Mouse (Mus musculus) spleen, postnatal 10 days (tissue): Measurements from ENCODE around the gene Stk17b.

Source experiments
- DNase-seq, 2 experiments: peaks; one replicate each; pipeline ENCODE4 v3.0.0; 2021 to 2022; ENCODE audit warnings: low spot score in 2 of 2

Gene Stk17b

GRCm38 (mm10) chr1:53784721-53785418 lies at the start of gene Stk17b:
Gene Stk17b, minus strand, starts transcription at chr1:53785224.
- DNase-seq = peak; percentile 86 to 97

- no peak for DNase-seq
Observed at GRCm38 (mm10) chr1:53830286-53830685, 45.3 kb upstream of the Stk17b start.

- DNase-seq = no peak
Observed at GRCm38 (mm10) chr1:53829089-53829488, 44.1 kb upstream of the Stk17b start.

DNA sequence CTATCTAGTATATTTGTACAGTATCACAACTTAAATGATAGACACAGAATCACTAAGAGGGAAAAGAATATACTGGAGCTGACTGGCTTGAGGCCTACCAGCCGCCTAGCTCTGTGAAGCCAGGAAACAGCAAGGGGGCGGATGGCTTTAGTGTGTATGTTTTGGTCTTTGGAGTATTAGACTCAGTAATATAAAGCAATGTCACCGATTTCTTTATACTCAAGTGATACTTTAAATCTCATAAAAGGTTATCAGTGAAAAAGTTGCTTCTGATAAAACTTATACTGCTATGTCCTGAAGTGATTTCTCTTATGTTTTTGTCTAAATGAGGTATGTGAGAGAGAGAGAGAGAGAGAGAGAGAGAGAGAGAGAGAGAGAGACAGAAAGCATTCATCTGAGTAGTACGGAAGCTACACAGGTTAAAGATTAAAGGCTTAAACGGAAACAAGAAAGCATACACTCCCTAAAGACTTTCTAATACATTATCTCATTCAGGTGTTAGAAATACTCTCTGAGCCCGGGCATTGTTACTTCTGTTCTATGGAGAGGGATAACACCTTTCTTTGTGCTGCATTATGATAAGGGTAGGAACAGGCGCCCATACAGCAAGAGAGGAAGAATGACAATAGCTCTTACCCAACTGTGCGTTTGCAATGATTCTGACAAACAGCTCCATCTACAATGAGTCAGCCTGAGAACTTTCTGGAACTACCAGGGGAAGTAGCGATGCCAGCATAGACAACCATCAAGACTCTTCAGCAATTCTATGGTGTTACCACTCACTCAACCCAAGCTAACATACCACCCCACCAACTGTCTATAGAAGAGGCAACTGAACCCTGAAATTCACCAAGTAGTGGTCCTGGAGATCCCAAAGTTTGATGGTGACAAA lies 39.7 kb upstream of the Stk17b start:
- DNase-seq = no peak

- DNase-seq = peak; percentile 39 to 60
Observed at GRCm38 (mm10) chr1:53823687-53824445, 38.8 kb upstream of the Stk17b start.

DNA sequence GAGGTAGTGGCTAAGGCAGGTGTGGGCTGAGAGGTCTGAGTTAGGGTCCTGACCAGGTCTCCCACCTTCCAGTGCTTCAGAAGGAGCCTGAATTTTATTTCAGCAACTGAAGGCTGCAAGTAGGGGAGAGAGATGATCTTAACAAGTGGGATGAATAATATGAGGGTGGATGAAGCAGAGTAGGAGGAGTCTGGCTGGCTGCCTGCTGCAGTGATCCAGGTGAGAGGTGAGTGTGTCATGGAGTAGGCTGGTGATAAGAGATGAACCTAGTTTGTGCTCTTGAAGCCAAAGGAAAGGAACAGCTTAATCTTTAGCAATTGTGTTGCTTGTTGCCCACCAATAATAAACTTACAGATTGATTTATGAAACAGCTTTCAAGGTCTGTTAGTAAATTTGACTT lies 37.0 kb upstream of the Stk17b start:
- DNase-seq = no peak

GRCm38 (mm10) chr1:53820041-53820632 lies 35.1 kb upstream of the Stk17b start:
- no peak for DNase-seq

DNA sequence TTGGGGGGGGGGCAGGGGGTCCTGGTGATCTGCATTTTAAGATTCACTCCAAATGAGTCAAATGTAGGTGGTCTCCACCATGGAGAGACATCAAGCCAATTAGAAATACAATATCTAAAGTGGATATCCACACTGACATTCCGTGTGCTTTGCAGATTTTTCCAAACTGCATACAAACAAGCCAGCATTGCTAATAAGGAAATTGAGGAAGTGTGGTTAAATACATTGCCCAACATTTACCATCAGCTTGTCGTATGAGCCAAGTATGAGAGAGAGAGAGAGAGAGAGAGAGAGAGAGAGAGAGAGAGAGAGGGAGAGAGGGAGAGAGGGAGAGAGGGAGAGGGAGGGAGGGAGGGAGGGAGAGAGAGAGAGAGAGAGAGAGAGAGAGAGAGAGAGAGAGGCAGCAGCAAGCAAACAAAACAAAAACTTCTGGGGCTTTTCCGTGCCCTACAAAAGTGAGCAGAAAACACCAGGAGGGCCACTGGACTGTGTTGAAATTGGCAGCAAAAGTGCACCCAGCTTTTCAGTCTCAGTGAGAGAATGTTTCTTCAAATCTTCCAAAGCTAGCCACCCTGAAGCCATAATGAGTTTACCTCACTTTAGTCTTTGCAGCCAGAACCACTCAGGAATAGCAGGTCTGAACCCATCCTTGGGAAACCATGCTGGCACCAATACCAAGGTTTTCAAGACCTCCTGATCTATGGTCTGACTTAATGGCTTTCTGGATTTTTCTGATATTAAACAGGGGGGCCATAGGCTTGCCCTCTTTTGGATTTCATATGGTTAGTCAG lies 33.2 kb upstream of the Stk17b start:
- no peak for DNase-seq

- no peak for DNase-seq
Observed at GRCm38 (mm10) chr1:53816353-53816752, 31.3 kb upstream of the Stk17b start.

DNA sequence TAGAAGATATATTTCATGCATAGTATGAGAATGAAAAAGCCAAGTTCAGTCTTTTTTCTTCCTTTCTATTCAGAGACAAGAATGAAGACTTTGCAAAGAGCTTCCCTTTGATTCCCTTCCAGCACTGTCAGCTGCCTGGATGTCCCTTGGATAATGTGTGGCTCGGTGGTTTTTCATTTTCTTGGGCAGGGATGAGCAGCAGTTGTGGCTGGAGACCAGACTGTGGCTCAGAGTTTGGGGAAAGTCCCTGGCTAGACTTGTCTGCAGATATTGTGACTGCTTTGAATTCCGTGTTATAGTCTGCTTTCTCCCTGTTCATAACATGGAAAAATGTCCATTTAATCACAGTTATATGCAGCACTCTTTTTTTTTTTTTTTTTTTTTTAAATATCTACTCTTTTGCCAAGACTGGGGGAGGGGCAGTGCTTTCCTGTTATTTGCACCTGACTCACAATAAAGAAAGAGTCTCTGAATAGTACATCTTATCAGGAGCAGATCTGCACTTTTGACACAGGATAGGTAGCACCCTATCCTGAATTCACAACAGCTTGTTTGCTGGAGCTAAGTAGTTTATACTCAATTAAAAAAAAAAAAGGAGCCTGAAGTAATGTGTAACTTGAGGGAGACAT lies 29.2 kb upstream of the Stk17b start:
- no peak for DNase-seq

DNA sequence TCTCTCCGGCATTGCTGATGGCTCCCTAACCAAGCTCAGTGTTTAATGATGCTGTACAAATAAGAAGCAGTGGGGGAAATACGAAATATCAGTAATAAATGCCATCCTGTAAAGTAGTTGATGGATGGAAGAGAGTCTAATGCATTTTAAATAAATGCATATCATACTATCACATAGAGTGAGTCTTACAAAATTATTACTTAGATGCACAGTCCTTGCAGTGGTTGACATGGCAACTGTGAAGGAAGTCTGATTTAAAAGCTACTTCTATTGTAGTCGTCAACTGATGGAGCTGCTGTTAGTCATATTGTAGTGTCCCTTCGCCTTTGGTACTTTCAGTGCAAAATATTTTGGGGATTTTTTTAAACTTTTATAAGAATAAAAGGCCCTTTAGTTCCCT lies 26.9 kb upstream of the Stk17b start:
- DNase-seq = no peak

- DNase-seq = no peak
Observed at GRCm38 (mm10) chr1:53808229-53808628, 23.2 kb upstream of the Stk17b start.

DNA sequence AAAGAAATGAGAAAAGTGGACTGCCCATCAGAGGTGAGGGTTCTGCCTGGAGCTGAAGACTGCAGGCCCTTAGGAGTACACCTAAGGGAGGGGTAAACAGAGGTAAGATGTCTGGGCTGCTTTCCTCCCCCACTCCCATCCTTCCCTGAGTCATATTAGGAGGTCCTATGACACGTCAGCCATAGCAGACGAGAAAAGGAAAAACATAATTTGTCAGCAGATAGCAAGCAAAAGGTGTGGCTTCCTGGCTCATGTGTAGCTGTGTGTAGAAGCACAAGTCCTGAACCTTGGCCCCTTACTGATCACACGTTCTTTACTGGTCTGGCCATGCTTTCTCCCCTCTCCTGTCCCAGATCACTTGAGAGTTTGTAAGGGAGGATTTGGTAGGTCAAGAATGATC lies 12.8 kb upstream of the Stk17b start:
- DNase-seq = no peak

DNA sequence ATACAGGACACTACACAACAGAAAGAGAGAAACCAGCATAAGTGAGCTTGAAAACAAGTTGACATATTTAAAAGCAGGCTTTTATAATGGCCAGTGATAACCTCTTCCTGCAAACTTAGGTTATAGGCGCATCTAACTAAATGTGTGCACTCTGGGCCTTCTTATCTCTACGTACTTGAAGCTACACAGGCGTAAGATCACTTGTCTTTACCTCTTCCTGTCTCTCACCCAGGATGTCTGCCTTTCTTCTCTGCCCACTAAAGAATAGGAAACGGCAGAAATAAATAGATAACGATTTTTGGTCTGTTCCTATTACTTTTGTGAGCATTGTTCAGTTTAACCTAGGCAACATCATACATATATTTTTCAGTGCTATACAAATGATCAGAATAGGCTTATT lies 12.1 kb upstream of the Stk17b start:
- DNase-seq = no peak

GRCm38 (mm10) chr1:53796271-53796670 lies 11.2 kb upstream of the Stk17b start:
- DNase-seq = no peak

- DNase-seq = no peak
Observed at GRCm38 (mm10) chr1:53795591-53795990, 10.6 kb upstream of the Stk17b start.

DNA sequence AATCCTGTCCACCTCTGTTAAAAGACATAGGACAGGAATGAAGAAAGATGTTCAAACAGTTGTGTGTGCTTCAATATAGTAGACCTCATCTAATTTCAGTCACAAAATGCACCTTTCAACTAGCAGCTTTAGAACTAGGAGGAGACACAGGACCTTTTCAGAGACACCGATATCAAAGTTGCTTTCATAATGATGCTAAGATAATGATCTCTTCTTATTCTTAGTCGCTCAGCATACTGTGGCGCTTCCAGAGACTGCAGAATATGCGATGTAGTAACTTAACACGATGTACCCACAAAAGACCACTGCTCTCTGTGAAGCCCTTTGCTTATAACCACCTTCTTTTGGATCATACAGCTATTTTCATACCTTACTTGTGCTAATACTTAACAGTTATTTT lies 10.1 kb upstream of the Stk17b start:
- DNase-seq = no peak

DNA sequence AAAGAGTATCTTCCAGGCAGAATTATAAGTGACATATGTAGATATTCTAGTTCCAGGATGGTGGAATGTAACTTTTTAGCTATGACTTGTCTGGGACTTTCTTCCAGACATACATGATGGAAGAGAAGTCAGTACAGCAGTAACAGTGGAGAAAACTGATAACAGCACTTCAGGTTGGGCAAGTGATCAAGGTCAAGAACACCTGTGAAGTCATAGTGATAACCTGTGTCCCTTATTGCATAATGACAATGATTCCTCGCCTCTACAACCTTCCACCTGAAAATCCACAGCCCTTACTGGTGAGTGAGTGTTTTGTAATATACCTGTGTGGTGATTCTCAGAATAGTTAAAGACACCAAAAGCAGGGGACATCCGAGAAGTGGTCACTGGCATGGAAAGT lies 9.3 kb upstream of the Stk17b start:
- DNase-seq = no peak

- peak in 1 of 2 experiments; percentile 74 for DNase-seq
Observed at GRCm38 (mm10) chr1:53791343-53791742, 6.3 kb upstream of the Stk17b start.

DNA sequence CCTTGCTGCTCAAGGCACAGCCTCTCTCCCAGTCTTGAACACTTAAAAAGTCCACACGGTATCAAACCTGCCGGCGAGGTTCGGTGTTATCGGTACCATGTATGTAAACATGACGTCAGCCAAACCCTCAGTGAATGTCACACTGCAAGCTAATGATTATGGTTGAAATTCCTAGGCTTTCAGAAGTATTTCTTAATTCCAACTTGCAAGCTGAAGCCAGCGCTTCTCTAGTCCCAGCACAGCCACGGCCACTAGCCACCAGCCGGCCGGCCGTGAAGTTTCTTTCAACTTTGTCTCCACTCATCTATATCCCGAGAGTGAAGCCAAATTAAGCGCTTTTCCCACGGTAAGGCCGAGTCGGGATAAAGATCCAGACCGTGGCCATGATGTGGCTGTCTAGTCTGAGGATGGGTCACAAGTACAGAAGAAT lies 718 bp downstream of the Stk17b start:
- DNase-seq = peak; percentile 62 to 70

DNA sequence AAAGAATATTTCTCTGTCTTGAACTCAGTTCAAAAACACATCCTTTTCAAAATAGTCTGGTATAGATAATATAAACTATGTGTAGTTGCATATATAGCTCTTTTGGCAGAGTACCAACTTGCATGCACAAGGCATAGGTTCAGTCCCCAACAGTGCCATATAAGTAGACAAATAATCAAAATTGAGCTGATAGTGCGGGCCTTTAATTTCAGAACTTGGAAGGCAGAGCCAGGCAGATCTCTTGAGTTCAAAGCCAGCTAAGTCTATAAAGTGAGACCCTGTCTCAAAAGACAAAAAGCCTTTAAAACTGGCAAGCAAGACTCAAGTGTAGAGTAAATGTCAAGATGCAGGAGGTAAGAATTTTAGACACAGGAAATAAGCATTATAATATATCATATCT lies 2.1 kb downstream of the Stk17b start:
- DNase-seq = no peak
